Mouse (Mus musculus) gastrocnemius, adult 18-20 months (tissue): Measurements from ENCODE around the gene Elf5. TPM values are rescaled to one million over a fixed set of nuclear protein-coding genes. Genes with fewer than 3 reads are reported as not detected.

Experiments
- DNase-seq: peaks from one replicate; pipeline ENCODE4 v3.0.0; 2021; ENCODE audit warnings: low spot score
- long read RNA-seq, 2 experiments: library from polyadenylated mRNA; stranded (forward); transcript quantifications; one replicate each; pipeline ENCODE4 v2.0.0; 2021
- total RNA-seq, 2 experiments: library from RNA; stranded (reverse); gene quantifications; 2 replicates each; pipeline ENCODE4 v1.2.3; 2021

Gene Elf5
- total RNA-seq, result under 1 TPM; 0.11 to 0.28 TPM
- long read RNA-seq, experiment 1, result 0 reads
- long read RNA-seq, experiment 2, result 0 reads

- DNase-seq, result no peak
Observed at GRCm38 (mm10) chr2:103411348-103411747, at the start of gene Elf5. TSS of gene Elf5 (plus strand) at chr2:103411688.

- no peak for DNase-seq
Observed at GRCm38 (mm10) chr2:103372541-103372940, 38.9 kb upstream of the Elf5 start.

DNA sequence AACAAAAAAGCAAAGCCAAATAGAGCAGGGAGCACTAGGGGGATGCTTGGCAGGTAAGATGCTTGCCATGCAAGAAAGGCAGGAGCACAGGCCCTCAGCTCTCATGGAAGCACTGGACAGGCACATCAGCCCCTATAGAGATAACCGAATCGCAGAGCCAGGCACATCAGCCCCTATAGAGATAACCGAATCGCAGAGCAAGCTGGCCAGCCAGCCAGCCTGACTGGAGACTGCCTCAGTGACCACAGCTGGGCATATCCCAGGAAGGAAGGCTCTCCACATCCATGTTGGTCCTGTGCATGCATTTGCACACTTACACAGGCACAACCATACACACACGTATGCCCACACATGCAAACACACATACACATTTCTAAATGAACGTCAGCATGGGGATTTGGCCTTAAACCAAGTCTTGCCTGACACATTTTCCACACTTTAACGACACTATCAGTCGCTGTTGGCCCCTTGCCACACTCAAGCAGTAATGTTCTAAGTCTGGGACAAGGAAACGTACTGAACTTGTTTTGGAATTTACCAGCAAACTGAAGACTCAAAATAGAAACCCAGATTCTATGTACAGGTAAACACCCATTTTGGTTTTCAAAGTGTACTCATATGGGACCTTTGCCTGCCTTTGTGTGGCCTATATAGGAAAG is 31.9 kb upstream of the Elf5 start:
- no peak for DNase-seq

DNA sequence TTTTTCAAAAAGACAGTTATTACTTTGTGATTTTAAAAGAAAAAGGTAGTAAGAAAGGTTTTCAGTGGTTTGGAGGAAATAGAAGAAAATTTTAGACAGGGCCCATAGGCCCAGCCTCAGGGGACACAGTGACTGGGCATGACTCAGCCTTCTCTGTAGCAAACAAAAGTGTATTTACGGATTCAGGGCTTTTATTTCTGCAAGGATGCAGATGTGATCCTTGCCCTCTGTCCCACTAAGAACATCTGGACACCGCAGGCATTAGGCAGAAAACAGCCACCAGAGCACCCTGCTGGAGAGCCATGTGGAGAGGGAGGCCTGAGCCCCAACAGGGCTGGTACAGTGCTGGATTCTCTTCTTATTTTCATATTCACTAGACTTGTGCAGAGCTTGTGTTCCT is 29.3 kb upstream of the Elf5 start:
- DNase-seq, result no peak

- no peak for DNase-seq
Observed at GRCm38 (mm10) chr2:103387881-103388280, 23.6 kb upstream of the Elf5 start.

GRCm38 (mm10) chr2:103388311-103388710 is 23.2 kb upstream of the Elf5 start:
- no peak for DNase-seq

DNA sequence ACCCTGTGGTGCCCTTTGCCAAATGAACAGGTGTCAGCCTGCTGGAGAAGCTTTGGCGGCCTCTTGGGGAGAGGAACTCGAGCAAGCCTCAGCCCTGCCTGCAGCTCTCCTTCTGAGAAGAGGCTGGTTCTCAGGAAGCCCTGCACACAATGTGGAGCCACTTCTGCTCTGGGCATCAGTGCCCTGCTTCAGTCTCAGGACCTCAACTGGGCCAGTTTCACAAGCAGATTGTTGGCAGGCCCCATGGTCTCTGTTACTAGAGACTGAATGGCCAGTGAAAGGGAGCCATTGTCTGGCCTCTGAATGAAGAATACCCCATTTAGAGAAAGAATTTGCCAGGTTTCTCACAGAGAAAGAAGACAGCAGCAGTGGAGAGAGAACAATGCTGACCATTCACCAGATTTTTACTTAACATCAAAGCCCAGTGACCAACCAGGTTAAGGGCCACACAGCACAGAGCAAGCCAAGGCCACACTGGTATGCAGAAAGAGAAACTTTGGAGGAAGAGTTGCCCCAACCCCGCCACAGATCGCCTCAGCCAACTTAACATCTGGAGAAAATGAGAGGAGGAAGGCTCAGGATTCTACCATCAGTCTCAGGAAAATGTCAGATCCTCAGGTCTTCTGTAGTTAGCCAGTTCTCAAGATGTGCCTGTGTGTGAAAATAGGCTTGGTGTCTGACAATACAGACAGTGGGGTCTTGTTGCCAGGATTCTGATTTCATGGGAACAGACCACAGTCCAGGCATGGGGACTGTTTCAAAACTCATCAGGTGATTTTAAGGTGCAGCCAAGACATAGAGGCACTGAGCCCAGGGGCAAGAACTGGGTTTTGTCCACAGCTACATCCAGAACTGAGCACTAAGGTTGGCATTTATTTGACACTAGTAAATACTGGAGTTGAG is 21.2 kb upstream of the Elf5 start:
- peak; percentile 20 for DNase-seq

- DNase-seq, result no peak
Observed at GRCm38 (mm10) chr2:103391626-103392025, 19.9 kb upstream of the Elf5 start.

DNA sequence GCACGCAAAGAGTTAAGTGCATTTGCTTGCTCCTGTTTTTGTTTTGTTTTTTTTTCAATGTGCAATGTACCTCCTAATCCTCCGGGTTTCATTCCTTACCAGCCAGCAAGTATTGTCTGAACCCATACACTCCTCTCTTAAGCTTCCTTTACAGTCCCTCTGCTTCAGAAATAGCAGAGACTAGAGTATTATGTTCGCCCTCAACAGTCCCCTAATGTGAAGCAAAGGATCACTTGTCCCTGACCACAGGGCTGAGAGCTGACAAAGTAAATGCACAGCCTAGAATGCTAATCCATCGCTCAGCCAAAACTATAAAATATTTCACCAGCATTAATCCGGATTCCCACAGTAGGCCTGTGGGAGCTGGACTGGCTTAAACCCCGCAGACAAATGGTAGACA is 13.4 kb upstream of the Elf5 start:
- DNase-seq, result no peak

DNA sequence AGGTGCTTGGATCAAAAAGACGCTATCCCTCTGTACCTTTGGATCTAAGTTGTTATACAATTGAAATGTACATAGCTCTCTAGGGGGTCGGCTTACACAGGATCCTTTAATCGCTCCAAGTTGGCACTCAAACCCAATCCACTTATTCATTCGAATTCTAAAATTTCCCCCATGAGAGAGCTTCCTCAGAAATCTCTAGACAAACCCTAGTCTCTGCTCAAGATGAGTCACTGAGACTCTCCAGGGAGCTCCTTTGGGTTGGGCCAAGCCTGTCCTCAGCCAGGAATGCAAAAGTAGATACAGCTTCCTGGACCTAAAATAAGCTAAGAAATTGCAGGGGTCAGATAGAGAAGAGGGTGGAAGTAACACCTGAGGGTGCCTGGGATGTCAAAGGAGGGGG is 10.8 kb upstream of the Elf5 start:
- no peak for DNase-seq

DNA sequence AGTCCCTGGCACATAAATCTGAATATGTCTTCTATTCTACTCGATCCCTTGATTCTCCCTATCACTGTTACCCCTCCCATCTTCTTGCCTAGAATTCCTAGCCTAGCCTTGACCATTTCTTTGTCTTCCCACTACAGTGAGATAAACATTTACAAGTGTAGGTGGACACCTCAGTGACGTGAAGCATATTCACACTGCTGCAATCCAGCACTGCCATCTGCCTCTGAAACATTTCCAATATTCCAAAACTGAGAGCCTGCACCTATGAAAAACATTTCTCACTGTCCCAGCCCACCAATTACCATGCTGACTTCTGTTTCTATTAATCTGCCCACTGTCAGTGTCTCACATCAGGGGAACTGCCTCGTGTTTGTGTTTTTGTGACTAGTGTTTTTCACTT is 5.2 kb upstream of the Elf5 start:
- DNase-seq, result no peak

DNA sequence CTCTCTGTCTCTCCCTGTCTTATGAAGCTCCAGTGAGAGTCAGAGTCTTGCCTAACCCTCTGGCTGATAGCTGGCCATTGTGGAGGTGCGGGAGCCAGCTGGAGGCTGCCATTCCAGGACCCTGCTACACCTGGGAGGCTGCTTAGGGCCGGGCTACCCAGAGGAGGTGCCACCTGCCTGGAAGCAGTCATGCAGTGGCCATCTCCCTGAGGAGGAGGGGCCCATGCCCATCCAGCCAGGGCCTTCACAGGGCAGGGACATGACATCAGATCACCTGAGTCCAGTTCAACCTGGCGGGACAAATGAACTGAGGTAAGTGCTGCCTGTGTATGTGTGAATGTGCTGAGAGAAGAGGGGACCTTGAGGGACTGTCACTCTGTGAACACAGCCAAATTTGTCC is 328 bp downstream of the Elf5 start:
- DNase-seq, result no peak

DNA sequence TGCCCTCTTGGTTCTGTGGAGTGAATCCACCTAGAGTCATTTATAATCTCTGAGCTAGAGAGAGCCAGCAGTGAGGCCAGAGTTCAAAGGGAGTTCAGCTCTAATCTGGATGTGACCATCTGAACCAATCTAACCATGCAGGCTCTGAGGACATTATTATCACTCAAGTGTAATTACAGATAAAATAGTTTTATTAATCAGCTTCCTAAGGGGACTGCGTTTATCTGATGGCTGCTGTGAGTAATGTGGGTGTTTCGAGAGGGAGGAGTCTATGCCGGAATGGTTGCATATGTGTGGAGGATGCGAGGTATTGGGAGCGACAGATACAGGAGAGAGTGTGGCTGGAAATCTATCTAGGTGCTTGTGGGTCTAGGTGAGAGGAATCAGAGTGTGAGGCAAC is 1.9 kb downstream of the Elf5 start:
- DNase-seq, result no peak

- no peak for DNase-seq
Observed at GRCm38 (mm10) chr2:103415774-103416173, 4.3 kb downstream of the Elf5 start.

DNA sequence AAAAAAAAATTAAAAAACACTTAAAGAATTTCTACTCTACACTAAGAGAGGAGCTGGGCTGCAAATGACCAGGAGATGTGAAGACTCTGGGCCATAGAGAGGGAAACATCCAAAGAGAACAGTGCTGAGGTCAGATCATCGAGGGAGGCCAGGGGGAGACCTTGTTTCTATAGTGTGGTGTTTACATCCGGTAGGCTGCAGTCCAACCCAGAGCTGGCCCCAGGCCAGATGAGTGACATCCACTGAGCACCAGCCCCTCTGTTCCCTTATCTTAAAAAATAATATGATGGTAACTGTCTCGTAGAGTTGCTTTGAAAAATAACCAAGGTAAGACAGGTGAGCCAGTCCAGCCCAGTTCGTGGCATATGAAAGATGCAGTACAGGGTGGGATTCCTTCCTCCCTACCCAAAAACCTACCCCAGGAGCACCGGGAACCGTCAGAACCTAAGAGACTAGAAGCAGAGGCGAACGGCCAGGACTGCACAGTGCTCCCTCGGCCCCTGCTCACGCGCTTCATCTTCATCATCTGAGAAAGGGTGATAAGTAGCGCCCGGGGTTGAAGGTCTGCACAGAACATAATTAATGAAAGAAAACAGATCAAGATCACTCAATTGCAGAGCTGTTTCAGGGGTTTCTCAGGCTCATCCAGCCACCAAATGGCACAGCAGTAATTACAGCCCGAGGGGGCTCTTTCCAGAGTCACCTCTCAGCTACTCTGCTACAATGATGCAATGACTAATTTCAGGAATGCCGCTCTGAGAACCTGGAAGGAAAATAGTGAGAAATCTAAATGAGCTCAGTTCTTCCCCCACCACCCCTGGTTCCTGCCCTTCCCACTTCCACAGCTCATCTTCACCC is 9.4 kb downstream of the Elf5 start:
- DNase-seq, result no peak

DNA sequence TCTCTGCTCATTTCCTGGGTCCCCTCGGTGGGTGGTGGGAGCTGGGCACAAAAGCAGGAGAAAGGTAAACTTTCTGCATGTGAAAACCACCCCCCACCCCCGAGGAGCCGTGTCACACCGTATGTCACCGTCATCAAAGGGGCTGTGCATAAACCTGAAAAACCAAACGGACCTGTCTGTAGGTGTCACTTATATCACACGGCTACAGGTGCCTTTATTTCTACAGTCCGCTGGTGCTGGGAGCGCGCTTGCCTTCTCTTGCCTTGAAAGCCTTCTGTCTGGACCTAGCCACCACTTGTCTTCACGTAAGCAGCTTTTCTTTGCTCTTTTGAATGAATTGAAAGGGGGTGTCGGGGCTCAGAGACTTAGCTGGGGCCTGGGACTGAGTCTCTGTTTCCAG is 12.4 kb downstream of the Elf5 start:
- no peak for DNase-seq

- DNase-seq, result peak; percentile 41
Observed at GRCm38 (mm10) chr2:103424349-103425026, 13.0 kb downstream of the Elf5 start.

GRCm38 (mm10) chr2:103425456-103426063 is 14.1 kb downstream of the Elf5 start:
- no peak for DNase-seq

DNA sequence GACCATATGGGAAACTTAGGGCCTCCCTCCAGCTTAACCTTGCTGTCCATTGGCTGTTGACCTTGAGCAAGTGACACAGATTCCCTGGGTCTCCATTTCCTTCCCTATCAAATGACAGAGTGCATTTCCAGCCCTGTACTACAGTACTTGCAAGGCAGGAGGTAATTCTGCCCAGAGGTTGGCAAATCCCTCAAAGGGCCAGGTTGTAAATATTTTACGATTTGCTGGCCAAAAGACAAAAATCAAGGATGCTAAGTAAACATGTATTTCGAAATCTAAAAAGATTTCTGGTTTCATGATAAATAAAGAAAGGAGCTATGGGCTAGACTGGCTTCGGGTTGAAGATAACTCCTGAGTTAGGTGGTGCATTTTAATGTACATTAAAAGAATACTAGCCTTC is 16.9 kb downstream of the Elf5 start:
- DNase-seq, result peak; percentile 36

- DNase-seq, result no peak
Observed at GRCm38 (mm10) chr2:103430712-103431111, 19.2 kb downstream of the Elf5 start.
